Mouse (Mus musculus) adrenal gland (tissue): ENCODE results near the gene Rgs17.

Source experiments
- intact Hi-C: fragments of 180-260 bp; cut with DNase I; formaldehyde crosslinking; loops from one replicate; pipeline ENCODE4 v1.15.1; 2025

Rgs17 gene

GRCm38 (mm10) chr10:5824779-5825178, 97.4 kb downstream of the Rgs17 start:
- intact Hi-C loops = loop anchor here (2.0 kb wide), 1 partner anchor 24 kb away; no protein-coding TSS in a partner anchor

DNA sequence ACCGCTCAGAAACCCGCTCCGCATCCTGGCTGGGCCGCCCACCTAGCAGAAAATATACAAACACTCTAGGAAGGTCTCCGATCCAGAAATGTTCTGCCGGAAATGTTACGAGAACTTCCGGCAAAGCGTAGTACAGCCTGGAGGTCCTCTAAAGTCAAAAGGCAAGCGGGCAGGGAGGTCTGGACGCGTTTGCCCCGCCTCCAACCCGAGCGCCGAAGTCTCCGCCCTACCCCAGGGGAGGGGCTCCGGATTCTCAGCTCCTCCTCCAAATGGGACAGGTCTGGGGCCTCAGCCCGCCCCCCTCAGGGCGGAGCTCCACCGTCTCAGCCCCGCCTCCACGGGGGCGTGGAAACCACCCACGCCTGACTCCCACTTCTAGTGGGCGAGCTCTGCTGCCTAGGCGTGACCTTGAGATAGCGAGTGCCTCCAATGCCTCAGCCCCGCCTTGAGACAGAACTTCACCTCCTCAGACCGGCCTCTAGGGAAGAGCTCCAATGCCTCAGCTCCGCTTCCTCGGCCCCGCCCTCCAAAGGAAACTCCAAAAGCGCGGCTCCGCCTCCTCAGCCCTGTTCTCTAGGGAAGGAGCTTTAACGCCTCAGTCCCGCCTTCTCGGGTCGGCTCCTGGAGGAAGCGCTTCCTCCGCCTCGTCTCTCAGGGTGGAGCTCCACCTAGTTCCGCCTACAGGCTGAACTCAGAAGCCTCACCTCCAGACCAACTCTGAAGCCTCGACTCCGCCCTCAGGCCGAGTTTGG, 98.3 kb downstream of the Rgs17 start, which contains the start of gene Mtrf1l:
Gene Mtrf1l, minus strand, starts transcription at position 171 of the 752 bp plus-strand sequence.
- intact Hi-C loops = loop anchor here (1.0 to 2.0 kb wide), 2 partner anchors 18 to 23 kb away; no protein-coding TSS in a partner anchor

GRCm38 (mm10) chr10:5823291-5823739, 98.9 kb downstream of the Rgs17 start:
- intact Hi-C loops = loop anchor here (1.0 kb wide), 1 partner anchor 17 kb away; no protein-coding TSS in a partner anchor

- intact Hi-C loops = no loop called here
Measured at GRCm38 (mm10) chr10:5818772-5819171, 103.4 kb downstream of the Rgs17 start.

GRCm38 (mm10) chr10:5815968-5816367, 106.2 kb downstream of the Rgs17 start:
- intact Hi-C loops = no loop called here

GRCm38 (mm10) chr10:5813724-5814123, 108.5 kb downstream of the Rgs17 start:
- intact Hi-C loops = no loop called here

GRCm38 (mm10) chr10:5807683-5808082, 114.5 kb downstream of the Rgs17 start:
- intact Hi-C loops = no loop called here

DNA sequence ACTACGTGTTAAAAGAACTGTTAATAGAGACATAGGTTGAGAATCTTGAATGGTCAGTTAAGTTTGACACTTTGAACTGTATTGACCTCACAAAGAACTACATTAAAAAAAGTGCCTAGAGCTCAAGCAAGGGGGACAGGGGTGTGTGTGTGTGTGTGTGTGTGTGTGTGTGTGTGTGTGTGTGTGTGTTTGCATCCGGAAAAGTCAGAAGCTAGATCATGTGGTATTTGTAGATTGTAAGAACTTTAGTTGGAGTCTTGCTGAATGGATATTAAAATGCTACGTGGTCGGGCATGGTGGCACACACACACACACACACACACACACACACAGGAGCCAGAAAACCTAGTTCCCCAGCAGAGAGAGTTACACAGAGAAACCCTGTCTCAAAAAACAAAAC, 115.2 kb downstream of the Rgs17 start:
- intact Hi-C loops = loop anchor here (1.0 kb wide), 1 partner anchor 16 kb away; the partner anchor contains the start of gene Mtrf1l

GRCm38 (mm10) chr10:5806416-5806815, 115.8 kb downstream of the Rgs17 start:
- intact Hi-C loops = loop anchor here (1.0 kb wide), 1 partner anchor 17 kb away; the partner anchor contains the start of gene Mtrf1l

- intact Hi-C loops = loop anchor here (1.0 kb wide), 1 partner anchor 17 kb away; the partner anchor contains the start of gene Mtrf1l
Measured at GRCm38 (mm10) chr10:5805731-5806307, 116.4 kb downstream of the Rgs17 start.

DNA sequence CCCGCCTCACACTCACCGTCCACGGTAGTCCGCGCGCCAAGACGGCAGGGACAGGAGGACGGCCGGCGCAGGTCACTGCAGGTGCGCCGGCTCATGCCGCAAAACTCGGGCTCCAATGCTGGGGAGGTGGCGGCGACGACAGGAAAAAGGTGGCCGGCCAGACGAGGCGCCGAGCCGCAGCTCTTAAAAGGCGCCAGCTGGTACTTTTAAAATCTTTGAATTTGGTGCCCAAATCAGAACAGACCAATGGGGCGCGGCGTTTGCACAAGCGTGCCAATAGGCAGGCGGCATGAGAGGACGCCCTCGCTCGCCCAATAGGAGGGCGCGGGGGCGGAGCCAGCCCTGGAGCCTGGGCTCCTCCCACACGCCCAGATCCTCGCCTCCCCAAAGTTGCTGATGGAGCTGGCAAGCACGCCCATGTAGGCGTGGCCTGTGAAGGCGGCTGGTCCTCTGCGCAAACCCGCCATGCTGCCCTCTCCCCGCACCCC, 116.9 kb downstream of the Rgs17 start, which contains the start of gene Fbxo5:
Gene Fbxo5, minus strand, starts transcription at position 358 of the 488 bp plus-strand sequence.
- intact Hi-C loops = no loop called here

- intact Hi-C loops = loop anchor here (5.0 kb wide), 1 partner anchor 33 kb away; no protein-coding TSS in a partner anchor
Measured at GRCm38 (mm10) chr10:5804691-5805156, 117.5 kb downstream of the Rgs17 start.

- intact Hi-C loops = loop anchor here (5.0 kb wide), 1 partner anchor 34 kb away; no protein-coding TSS in a partner anchor
Measured at GRCm38 (mm10) chr10:5803739-5804138, 118.5 kb downstream of the Rgs17 start.

- intact Hi-C loops = loop anchor here (5.0 kb wide), 1 partner anchor 34 kb away; no protein-coding TSS in a partner anchor
Measured at GRCm38 (mm10) chr10:5802866-5803265, 119.3 kb downstream of the Rgs17 start.

GRCm38 (mm10) chr10:5800490-5800889, 121.7 kb downstream of the Rgs17 start:
- intact Hi-C loops = loop anchor here (2.0 to 5.0 kb wide), 2 partner anchors 24 to 37 kb away; no protein-coding TSS in a partner anchor

DNA sequence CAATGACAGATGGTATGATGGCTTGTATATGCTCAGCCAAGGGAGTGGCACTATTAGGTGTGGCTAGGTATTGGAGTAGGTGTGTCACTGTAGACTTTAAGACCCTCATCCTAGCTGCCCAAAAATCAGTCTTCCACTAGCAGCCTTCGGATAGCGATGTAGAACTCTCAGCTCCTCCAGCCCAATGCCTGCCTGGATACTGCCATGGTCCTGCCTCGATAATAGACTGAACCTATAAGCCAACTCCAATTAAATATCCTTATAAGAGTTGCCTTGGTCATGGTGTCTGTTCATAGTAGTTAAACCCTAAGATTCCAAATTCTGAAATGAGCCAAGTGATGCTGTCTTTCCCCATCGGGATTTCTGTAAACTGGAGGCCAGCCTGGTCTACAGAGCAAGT, 124.1 kb downstream of the Rgs17 start:
- intact Hi-C loops = no loop called here

GRCm38 (mm10) chr10:5790657-5791056, 131.5 kb downstream of the Rgs17 start:
- intact Hi-C loops = no loop called here

- intact Hi-C loops = loop anchor here (2.0 to 10.0 kb wide), 2 partner anchors 152 to 188 kb away; partner anchors contain the start of gene Vip
Measured at GRCm38 (mm10) chr10:5786923-5787322, 135.3 kb downstream of the Rgs17 start.
